Mouse (Mus musculus) neural tube, embryonic 12.5 days (tissue): ENCODE measurements around the gene Sim1. TPM values are rescaled to one million over a fixed set of nuclear protein-coding genes. Genes with fewer than 3 reads are reported as not detected.

ENCODE experiments used
- ATAC-seq: fragments of 200-750 bp; cut with Nextera tagmentation; 2 replicates; pipeline ENCODE4 v1.8.0; 2017; ENCODE audit warnings: low read depth, mild to moderate bottlenecking, moderate TSS enrichment, moderate library complexity; ENCODE audit not compliant: low FRiP score
- H3K27ac ChIP-seq: fragments of 300-500 bp; sonication (generic); 2 replicates; pipeline ENCODE4 v1.5.1; 2016
- H3K27me3 ChIP-seq: fragments of 300-500 bp; sonication (generic); replicated peaks from 2 replicates; pipeline ENCODE4 v1.6.1; 2016; ENCODE audit warnings: mild to moderate bottlenecking
- H3K36me3 ChIP-seq: fragments of 300-500 bp; sonication (generic); 2 replicates; pipeline ENCODE4 v1.6.1; 2016; ENCODE audit warnings: mild to moderate bottlenecking
- H3K4me1 ChIP-seq: fragments of 300-500 bp; sonication (generic); 2 replicates; pipeline ENCODE4 v1.6.1; 2016
- H3K4me2 ChIP-seq: fragments of 300-500 bp; sonication (generic); replicated peaks from 2 replicates; pipeline ENCODE4 v1.6.1; 2016; ENCODE audit warnings: mild to moderate bottlenecking
- H3K4me3 ChIP-seq: fragments of 300-500 bp; sonication (generic); 2 replicates; pipeline ENCODE4 v1.5.1; 2016
- H3K9ac ChIP-seq: fragments of 300-500 bp; sonication (generic); 2 replicates; pipeline ENCODE4 v1.6.1; 2016; ENCODE audit warnings: mild to moderate bottlenecking
- H3K9me3 ChIP-seq: fragments of 300-500 bp; sonication (generic); 2 replicates; pipeline ENCODE4 v1.6.1; 2016; ENCODE audit warnings: mild to moderate bottlenecking
- WGBS: fragments of 180-500 bp; shearing (Covaris S2); methylation state at CpG from one replicate; pipeline ENCODE4 v1.1.7; 2016; 5-methylcytosine and 5-hydroxymethylcytosine counted together
- polyA plus RNA-seq: library from polyadenylated mRNA; unstranded; fragments of >200 nt; fragmentation: Nextera tagmentation; extraction: Ambion mirVana; gene quantifications from 2 replicates; pipeline ENCODE4 v1.2.1, GENCODE M21; 2016

Sim1 gene
- polyA plus RNA-seq, 1 experiment from 2014 or later: 2.4 TPM

- Histone ChIP-seq H3K9ac (no peak overlapping the region), H3K27me3 (no peaks in the 10 kb centered on the region), H3K4me3 (no peak overlapping the region), H3K4me1 (peaks cover 11% of the 10 kb centered on the region; the same call in 1 of the 2 replicates), H3K9me3 (no peaks in the 10 kb centered on the region), H3K36me3 (no peaks in the 10 kb centered on the region), H3K4me2 (no peak overlapping the region; the same call in 1 of the 2 replicates), H3K27ac (no peak overlapping the region)
- WGBS: 4% methylated on average over 8 of the region's 8 CpGs
- peak; percentile 85 for ATAC-seq
These were observed 117.0 kb downstream of the Sim1 start for GRCm38 (mm10) chr10:51011391-51012150.

GRCm38 (mm10) chr10:51014901-51015300, 120.3 kb downstream of the Sim1 start:
- H3K27me3 ChIP-seq: no peaks in the 10 kb centered on the region
- ATAC-seq: peak; percentile 44

GRCm38 (mm10) chr10:51015362-51015761, 120.8 kb downstream of the Sim1 start:
- no peaks in the 10 kb centered on the region for H3K9me3 ChIP-seq
- ATAC-seq: no peak
- H3K4me1 ChIP-seq: peaks cover 11% of the 10 kb centered on the region; the same call in 1 of the 2 replicates
- H3K27ac ChIP-seq: no peak overlapping the region
- no peaks in the 10 kb centered on the region for H3K27me3 ChIP-seq
- no peak overlapping the region for H3K4me2 ChIP-seq
- no peak overlapping the region for H3K4me3 ChIP-seq
- H3K9ac ChIP-seq: no peak overlapping the region
- 45% methylated on average over 1 of the region's 1 CpGs for WGBS
- H3K36me3 ChIP-seq: no peaks in the 10 kb centered on the region

More at GRCm38 (mm10) chr10:51014901-51015300, 120.3 kb downstream of the Sim1 start:
- 11% methylated on average over 2 of the region's 2 CpGs for WGBS
- Histone ChIP-seq H3K36me3 (no peaks in the 10 kb centered on the region), H3K4me3 (no peak overlapping the region), H3K4me2 (no peak overlapping the region), H3K27ac (no peak overlapping the region), H3K4me1 (peaks cover 11% of the 10 kb centered on the region; the same call in 1 of the 2 replicates), H3K9ac (no peak overlapping the region), H3K9me3 (no peaks in the 10 kb centered on the region)

GRCm38 (mm10) chr10:51023308-51024279, 129.0 kb downstream of the Sim1 start:
- Histone ChIP-seq H3K4me3 (no peak overlapping the region), H3K4me2 (no peak overlapping the region), H3K27me3 (no peaks in the 10 kb centered on the region), H3K36me3 (no peaks in the 10 kb centered on the region), H3K27ac (no peak overlapping the region), H3K9ac (no peak overlapping the region), H3K4me1 (no peaks in the 10 kb centered on the region), H3K9me3 (no peaks in the 10 kb centered on the region)
- no peak for ATAC-seq
- 45% methylated on average over 9 of the region's 9 CpGs for WGBS
